Mouse (Mus musculus): ENCODE results near the gene Ccdc90b. TPM values are rescaled to one million over a fixed set of nuclear protein-coding genes. Genes with fewer than 3 reads are reported as not detected.

Ccdc90b gene
- polyA plus RNA-seq (2012; ENCODE audit: low replicate concordance) = 1.2 and 11.6 TPM in 2 replicates

GRCm38 (mm10) chr7:92560986-92561876 lies at the start of gene Ccdc90b:
Gene Ccdc90b (plus strand): TSS chr7:92561149.

Other genes with a start within 250 kb of the Ccdc90b start
- gene Ankrd42, start 76.0 kb downstream of the Ccdc90b start, polyA plus RNA-seq (2012; ENCODE audit: low replicate concordance) = 0.16 and 0.22 TPM in 2 replicates
- gene Pcf11, start 108.8 kb downstream of the Ccdc90b start, polyA plus RNA-seq (2012; ENCODE audit: low replicate concordance) = 74.7 and 163 TPM in 2 replicates
- gene Rab30, start 180.5 kb downstream of the Ccdc90b start, polyA plus RNA-seq (2012; ENCODE audit: low replicate concordance) = 0.42 and 1.6 TPM in 2 replicates

Data from hematopoietic multipotent progenitor cell, adult 10-12 weeks (in vitro differentiated cells).